Mouse (Mus musculus) neural tube, embryonic 12.5 days (tissue): Measurements from ENCODE around the gene Gm27021. TPM values are rescaled to one million over a fixed set of nuclear protein-coding genes. Genes with fewer than 3 reads are reported as not detected.

ENCODE experiments used
- polyA plus RNA-seq: library from polyadenylated mRNA; unstranded; fragments of >200 nt; fragmentation: Nextera tagmentation; extraction: Ambion mirVana; gene quantifications from 2 replicates; pipeline ENCODE4 v1.2.1, GENCODE M21; 2016

Gene Gm27021
- polyA plus RNA-seq, 1 experiment from 2014 or later, result 2.4 TPM

Other genes with a start within 250 kb of the Gm27021 start
- 53.4 and 54.7 TPM in 2 replicates for gene Gins2, start 78.8 kb downstream of the Gm27021 start, polyA plus RNA-seq
- gene 1190005I06Rik, start 20.4 kb downstream of the Gm27021 start, polyA plus RNA-seq, result 4.0 and 6.3 TPM in 2 replicates
- gene Cox4i1, start 143 bp upstream of the Gm27021 start, polyA plus RNA-seq, result 950 and 1,041 TPM in 2 replicates
- gene Emc8, start 494 bp upstream of the Gm27021 start, polyA plus RNA-seq, result 204 and 214 TPM in 2 replicates
- 5.5 and 6.0 TPM in 2 replicates for gene Irf8, start 68.3 kb upstream of the Gm27021 start, polyA plus RNA-seq